In genomic region chr17:26068024-26068830, GRCm38 (mm10) we compare ENCODE assay signal across 8 mouse cellular contexts. TPM values are rescaled to one million over a fixed set of nuclear protein-coding genes. Genes with fewer than 3 reads are reported as not detected.
DNase-seq lines count a peak whose midpoint lies in the region; ATAC-seq lines count a peak whose summit lies in the region.

No protein-coding gene starts in this region.

- peaks cover 18% of the 10 kb centered on the region; the same call in 1 of the 2 replicates for H3K27me3 ChIP-seq in heart, embryonic 10.5 days (ENCODE audit: insufficient read depth, poor library complexity, severe bottlenecking)
- peaks cover 16% of the 10 kb centered on the region for H3K27me3 ChIP-seq in midbrain, embryonic 13.5 days

- H3K36me3 ChIP-seq in heart, embryonic 10.5 days, result peaks cover 10% of the 10 kb centered on the region
- H3K36me3 ChIP-seq in midbrain, embryonic 13.5 days, result peaks cover 18% of the 10 kb centered on the region

- peak; percentile 35; the same call in 1 of the 2 replicates for ATAC-seq in midbrain, embryonic 13.5 days

- peak overlapping the region; percentile 92 for H3K4me3 ChIP-seq in heart, embryonic 10.5 days
- H3K4me3 ChIP-seq in midbrain, embryonic 13.5 days (replicated peaks), result peak overlapping the region; percentile 80

- no peaks in the 10 kb centered on the region for H3K9me3 ChIP-seq in heart, embryonic 10.5 days
- no peaks in the 10 kb centered on the region for H3K9me3 ChIP-seq in midbrain, embryonic 13.5 days

- H3K4me1 ChIP-seq in heart, embryonic 10.5 days, result peaks cover 54% of the 10 kb centered on the region
- peaks cover 53% of the 10 kb centered on the region for H3K4me1 ChIP-seq in midbrain, embryonic 13.5 days (replicated peaks)

- peak overlapping the region; percentile 97 for H3K9ac ChIP-seq in midbrain, embryonic 13.5 days (replicated peaks)

- H3K27ac ChIP-seq in heart, embryonic 10.5 days, result peak overlapping the region; percentile 91
- peak overlapping the region; percentile 94 for H3K27ac ChIP-seq in midbrain, embryonic 13.5 days

- H3K4me2 ChIP-seq in midbrain, embryonic 13.5 days (replicated peaks), result peak overlapping the region; percentile 98

- DNase-seq in right cerebral cortex, postnatal 14 days, result peak; percentile 15
- no peak for DNase-seq in right cerebral cortex, postnatal 36 days (ENCODE audit: low spot score in 2 of 2)
- DNase-seq in embryo, embryonic 11 days, result peak; percentile 27
- DNase-seq in heart, embryonic 10.5 days (ENCODE audit: low spot score), result no peak
- DNase-seq in kidney, postnatal 14 days, result peak; percentile 16
- DNase-seq in thymus, postnatal 4 days, result peak; percentile 39
- no peak for DNase-seq in left cerebral cortex, postnatal 25 days (ENCODE audit: low spot score in 2 of 2)

- WGBS in heart, embryonic 10.5 days, result under 1% methylated on average over 44 of the region's 44 CpGs
- WGBS in midbrain, embryonic 13.5 days, result 1% methylated on average over 44 of the region's 44 CpGs

- intact Hi-C loops in left cerebral cortex, postnatal 25 days (cut with DNase I), result loop anchor here (2.0 kb wide), 1 partner anchor 27 kb away; no protein-coding TSS in a partner anchor

RNA-seq across cellular contexts. Expression of gene Rab11fip3, which starts 1.1 kb away (rescaled TPM):
- 12.3 and 16.6 TPM in 2 replicates for polyA plus RNA-seq in heart, embryonic 10.5 days (2016; fragmentation: Nextera tagmentation; extraction: Ambion mirVana)
- 27.6 and 35.0 TPM in 2 replicates for polyA plus RNA-seq in midbrain, embryonic 13.5 days (2015; fragmentation: Nextera tagmentation; extraction: Ambion mirVana)
- 100 to 1,000 TPM in 1 of 2 experiments, 10 to 100 TPM in 1; 95.8 to 103 TPM for total RNA-seq in left cerebral cortex, postnatal 25 days (2021)

RNA-seq across cellular contexts. Expression of gene Decr2, which starts 21.9 kb away (rescaled TPM):
- 32.8 and 39.6 TPM in 2 replicates for polyA plus RNA-seq in heart, embryonic 10.5 days (2016; fragmentation: Nextera tagmentation; extraction: Ambion mirVana)
- 27.0 and 28.2 TPM in 2 replicates for polyA plus RNA-seq in midbrain, embryonic 13.5 days (2015; fragmentation: Nextera tagmentation; extraction: Ambion mirVana)
- total RNA-seq in left cerebral cortex, postnatal 25 days (2021), result 10 to 100 TPM; 26.4 to 27.9 TPM

RNA-seq across cellular contexts. Expression of gene Nme4, which starts 27.2 kb away (rescaled TPM):
- 115 and 137 TPM in 2 replicates for polyA plus RNA-seq in heart, embryonic 10.5 days (2016; fragmentation: Nextera tagmentation; extraction: Ambion mirVana)
- 31.8 and 36.8 TPM in 2 replicates for polyA plus RNA-seq in midbrain, embryonic 13.5 days (2015; fragmentation: Nextera tagmentation; extraction: Ambion mirVana)
- total RNA-seq in left cerebral cortex, postnatal 25 days (2021), result 1 to 10 TPM; 3.3 to 3.7 TPM

RNA-seq across cellular contexts. Expression of gene Tmem8, which starts 44.9 kb away (rescaled TPM):
- polyA plus RNA-seq in heart, embryonic 10.5 days (2016; fragmentation: Nextera tagmentation; extraction: Ambion mirVana), result 0.71 and 1.2 TPM in 2 replicates
- polyA plus RNA-seq in midbrain, embryonic 13.5 days (2015; fragmentation: Nextera tagmentation; extraction: Ambion mirVana), result 2.4 and 2.6 TPM in 2 replicates
- total RNA-seq in left cerebral cortex, postnatal 25 days (2021), result 10 to 100 TPM; 11.6 to 13.0 TPM

RNA-seq across cellular contexts. Expression of gene Mrpl28, which starts 55.1 kb away (rescaled TPM):
- 273 and 284 TPM in 2 replicates for polyA plus RNA-seq in heart, embryonic 10.5 days (2016; fragmentation: Nextera tagmentation; extraction: Ambion mirVana)
- polyA plus RNA-seq in midbrain, embryonic 13.5 days (2015; fragmentation: Nextera tagmentation; extraction: Ambion mirVana), result 182 and 191 TPM in 2 replicates
- 10 to 100 TPM; 62.6 to 68.7 TPM for total RNA-seq in left cerebral cortex, postnatal 25 days (2021)

Comparison
In these comparisons a context has a peak if more than half of its experiments do, and no peak if none do; other contexts are left out.
1. DNase-seq: peak in right cerebral cortex, postnatal 14 days (single experiment), embryo, embryonic 11 days (single experiment), kidney, postnatal 14 days (single experiment) and thymus, postnatal 4 days (single experiment); none in right cerebral cortex, postnatal 36 days (0 of 2), heart, embryonic 10.5 days (single experiment) and left cerebral cortex, postnatal 25 days (0 of 2).